Mouse (Mus musculus): ENCODE results near the gene Fgg.

Fgg gene

DNA sequence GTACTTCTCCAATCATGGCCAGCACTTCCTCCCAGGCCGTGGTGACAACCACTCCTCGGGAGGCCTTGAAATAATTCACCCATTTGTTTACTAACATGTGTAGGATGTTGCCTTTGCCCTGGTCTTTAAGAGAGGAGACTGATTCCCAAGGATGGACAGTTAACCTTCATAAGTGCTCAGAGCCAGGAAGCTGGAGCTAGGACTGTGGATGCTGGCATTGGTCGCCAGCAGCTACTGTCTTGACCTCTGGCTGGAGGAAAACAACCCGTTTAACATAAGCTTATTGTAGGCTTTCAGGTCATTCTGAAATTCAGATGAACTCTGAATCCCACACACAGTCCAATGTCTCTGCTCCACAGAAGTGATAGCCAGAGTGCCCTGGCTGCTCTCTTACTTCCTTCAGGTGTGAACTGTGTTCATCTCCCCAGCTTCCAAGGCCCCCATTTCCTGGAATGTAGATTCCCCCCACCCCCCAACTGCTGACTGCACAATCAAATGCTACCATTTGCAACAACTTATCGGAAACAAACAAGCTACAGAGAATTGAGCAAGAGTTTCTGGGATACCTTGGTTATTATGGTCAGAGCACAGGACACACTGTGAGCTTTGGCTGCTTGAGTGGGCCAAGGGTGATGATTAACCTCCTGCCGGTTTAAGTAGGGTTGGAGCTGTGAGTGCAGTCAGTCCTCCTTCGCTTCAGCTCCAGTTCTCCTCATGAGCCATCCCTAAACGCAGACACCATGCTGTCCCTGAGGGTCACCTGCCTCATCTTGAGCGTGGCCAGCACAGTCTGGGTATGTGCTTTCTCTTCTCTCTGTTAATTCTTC, 18.2 kb downstream of the Fgg start, which contains the start of gene Fga:
Fga (plus strand) TSS at position 602 of the 827 bp plus-strand sequence.
- no peak for DNase-seq (ENCODE audit: low read depth, low spot score)

DNA sequence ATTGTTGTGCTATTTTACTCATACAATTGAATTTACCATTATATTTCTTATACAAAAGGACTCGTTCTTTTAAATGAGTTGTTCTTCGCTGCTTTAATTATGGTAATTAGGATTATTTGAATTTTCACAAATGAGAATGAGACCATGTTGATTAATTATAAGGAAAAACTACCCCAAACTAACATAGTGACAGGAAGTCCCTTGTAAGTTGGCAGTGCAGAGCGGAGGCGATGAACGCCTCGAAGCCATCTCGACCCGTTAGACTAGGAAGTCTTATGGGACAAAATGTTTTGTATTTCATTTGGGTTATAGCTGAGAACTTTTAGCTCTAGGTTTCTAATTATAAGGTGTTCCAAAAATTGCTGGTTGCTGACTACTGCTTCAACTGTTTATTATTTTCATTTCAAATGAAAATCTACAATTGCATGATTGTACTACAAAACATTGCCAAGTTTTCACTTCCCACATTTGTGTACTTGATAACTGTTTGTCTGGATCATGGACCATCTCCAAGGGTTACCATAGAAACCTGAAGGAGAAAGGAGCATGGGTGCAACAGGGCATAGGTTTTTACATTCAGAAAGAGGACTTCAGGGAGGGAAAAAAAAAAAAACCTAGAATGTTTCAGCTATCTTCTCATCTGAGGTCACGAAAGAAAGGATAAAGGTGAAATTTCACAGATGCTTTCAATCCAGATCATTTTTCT, 20.2 kb downstream of the Fgg start:
- DNase-seq (ENCODE audit: low read depth, low spot score), result no peak

DNA sequence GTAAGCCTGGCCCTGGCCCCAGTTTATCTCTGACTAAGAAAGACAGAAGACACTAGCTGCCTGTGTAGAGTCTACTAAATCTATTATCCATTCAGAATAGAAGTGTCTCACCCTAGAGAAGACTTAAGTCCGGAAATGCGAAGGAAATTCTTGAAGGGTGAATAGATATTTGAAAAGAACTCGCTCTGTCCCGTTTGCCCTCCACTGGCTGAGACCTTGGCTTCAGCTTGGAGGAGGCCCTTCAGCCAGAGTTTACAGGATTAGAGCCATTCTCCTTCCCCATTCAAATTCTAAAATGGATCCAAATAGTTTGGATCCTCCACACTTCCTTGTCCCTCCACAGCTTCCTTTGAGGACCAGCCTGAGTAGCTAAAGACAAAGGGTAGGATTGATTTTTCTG, 22.8 kb downstream of the Fgg start:
- DNase-seq (ENCODE audit: low read depth, low spot score), result no peak

DNA sequence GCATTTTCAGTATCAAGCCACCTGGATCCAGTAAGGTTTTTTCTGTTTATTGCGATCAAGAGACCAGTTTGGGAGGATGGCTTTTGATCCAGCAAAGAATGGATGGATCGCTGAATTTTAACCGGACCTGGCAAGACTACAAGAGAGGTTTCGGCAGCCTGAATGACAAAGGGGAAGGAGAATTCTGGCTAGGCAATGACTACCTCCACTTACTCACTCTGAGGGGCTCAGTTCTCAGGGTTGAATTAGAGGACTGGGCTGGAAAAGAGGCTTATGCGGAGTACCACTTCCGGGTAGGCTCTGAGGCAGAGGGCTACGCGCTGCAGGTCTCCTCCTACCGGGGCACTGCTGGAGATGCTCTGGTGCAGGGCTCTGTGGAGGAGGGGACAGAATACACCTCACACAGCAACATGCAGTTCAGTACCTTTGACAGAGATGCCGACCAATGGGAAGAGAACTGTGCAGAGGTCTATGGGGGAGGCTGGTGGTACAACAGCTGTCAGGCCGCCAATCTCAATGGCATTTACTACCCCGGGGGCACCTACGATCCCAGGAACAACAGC, 25.3 kb downstream of the Fgg start:
- no peak for DNase-seq (ENCODE audit: low read depth, low spot score)

DNA sequence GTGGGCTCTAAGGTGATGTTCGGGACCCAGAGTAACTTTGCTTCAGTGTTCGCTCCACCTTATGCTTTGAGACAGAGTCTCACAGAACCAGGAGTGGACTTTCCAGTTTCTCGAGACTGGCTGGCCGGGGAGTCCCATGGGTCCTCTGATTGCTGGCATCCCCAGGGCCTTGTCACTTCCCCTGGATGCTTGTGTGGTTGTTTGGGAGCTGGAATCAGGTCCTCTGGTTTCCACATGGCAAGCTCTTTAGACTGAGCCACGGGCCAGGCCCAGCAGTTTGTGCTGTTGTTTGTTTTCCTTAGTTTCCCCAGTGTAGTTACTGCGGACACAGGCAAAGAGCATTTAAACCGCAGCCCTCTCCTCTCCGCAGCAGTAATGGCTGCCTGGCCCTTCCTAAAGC, 26.3 kb downstream of the Fgg start:
- no peak for DNase-seq (ENCODE audit: low read depth, low spot score)

DNA sequence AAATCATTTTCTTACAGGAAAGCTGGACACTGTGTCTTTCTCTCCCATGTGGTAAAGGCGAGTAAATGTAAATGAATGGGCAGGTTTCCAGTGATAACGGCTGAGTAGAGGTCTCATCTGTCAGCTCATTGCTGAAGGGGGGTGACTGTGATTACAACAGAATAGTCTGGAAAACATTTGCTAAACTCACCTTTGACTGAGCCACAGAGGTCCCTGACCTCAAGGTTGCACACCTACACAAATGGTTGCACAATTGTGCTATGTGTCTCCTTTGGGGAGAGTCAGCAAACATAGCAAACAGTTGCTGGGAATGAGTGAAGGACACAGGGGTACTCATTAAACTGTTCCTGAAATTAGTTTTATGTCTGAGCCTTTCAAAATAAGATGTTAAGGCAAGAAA, 31.3 kb downstream of the Fgg start:
- no peak for DNase-seq (ENCODE audit: low read depth, low spot score)

DNA sequence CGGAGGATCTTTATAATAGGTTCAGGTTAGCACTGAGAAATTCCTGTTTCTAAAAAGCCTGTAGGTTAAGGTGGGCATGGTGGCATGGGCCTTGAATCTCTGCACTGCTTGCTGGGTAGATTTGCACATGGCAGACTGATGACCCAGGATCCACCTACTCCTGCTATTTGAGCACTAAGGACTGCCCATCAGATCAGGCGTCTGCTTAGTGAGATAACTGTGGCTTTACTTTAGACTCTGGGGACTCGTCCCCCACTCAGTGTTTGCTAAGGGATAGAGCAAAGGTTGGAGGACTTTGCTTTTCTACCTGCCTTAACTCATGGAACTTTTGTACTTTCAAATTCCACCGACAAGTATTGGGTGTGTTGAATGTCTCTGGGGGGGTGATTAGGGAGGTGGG, 32.1 kb downstream of the Fgg start:
- DNase-seq (ENCODE audit: low read depth, low spot score), result no peak

DNA sequence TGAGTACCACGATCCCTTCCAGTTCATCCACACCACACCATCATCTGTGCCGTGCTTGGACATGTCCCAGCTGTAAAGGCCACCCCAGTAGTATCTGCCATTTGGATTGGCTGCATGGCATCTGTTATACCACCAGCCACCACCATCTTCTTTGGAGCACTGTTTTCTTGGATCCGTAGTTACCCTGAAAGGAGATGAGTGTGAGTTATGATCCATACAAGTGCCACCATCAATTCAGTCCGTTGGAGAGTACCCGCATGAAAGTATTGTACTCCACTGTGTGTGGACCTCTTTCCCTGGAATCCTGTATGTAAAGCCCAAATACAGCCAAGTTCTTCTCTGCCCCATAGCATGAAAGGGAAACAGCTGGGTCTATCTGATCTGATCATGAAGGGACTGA, 34.9 kb downstream of the Fgg start:
- no peak for DNase-seq (ENCODE audit: low read depth, low spot score)

DNA sequence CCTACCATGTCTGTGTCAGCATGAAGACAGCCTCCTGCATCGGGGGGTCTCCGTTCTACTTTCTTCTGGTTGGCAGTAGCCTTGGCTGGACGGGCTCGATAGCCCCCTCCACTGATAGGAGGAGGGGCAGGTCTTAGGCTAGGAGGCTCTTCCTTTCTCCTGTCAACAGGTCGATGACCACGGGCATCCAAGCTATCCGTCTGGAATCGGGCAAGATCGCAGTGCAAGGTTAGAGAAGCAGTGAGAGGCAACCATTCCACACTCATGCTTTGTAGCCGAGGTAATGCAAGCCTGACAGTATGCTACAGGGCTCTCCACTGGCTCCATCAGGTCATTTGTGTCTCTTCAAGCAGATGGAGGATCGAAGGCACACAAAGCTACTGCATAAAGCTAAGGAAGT, 39.1 kb downstream of the Fgg start:
- no peak for DNase-seq (ENCODE audit: low read depth, low spot score)

DNA sequence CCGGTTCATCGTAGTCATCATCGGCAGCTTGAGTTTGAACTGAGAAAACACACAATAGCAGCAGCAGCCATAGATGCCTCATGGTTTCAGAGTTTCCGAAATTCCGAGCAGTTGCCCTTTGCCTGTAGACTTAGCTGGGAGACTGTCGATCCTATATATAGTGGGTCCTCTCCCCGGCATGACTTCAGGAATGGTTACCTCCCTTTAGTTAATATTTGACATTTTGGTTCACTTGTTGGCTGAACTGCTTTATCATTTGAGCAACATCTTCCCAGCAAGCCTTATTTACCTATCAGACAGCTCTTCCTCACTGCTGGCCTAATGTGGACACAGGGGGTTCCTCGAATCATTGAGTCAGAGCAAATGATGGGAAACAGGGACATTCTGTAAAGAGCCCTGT, 42.2 kb downstream of the Fgg start, which contains the start of gene Fgb:
Fgb (minus strand) TSS at position 184 of the 400 bp plus-strand sequence.
- DNase-seq (ENCODE audit: low read depth, low spot score), result no peak

DNA sequence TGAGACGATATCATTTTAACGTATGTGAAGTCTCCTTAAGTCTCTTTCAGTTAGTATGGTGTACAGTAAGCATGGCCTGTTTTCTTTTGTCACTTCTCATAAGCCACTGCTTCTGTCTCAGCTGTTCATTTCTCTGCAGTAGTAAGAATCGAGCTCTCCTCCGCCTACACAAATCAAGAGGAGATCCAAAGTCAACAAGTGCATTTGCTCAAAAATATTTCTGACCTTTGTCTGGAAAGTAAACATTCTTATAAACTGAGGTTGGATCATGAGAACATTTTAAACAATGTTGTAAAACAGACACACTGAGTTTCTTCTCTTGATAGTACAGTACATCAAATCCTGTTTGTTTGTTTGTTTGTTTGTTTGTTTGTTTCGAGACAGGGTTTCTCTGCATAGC, 43.1 kb downstream of the Fgg start:
- DNase-seq (ENCODE audit: low read depth, low spot score), result no peak

DNA sequence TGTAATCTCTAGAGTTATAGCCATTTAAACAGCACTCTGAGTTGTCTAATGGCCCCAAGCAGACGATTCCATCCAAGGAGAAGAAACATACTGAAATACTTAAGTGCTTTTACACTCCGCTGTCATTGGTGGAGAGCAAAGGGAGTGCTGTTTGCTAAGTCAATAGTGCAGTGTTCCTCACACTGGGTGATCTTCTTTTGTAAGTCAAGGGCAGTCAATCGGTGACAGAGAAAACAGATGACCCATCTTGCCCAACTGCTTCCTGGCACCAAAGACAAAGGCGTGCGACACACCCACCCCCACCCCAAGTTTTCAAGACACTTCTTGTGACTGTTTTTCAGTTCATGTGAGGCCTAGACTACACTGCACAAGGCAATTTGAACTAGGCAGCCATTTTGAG, 44.6 kb downstream of the Fgg start:
- DNase-seq (ENCODE audit: low read depth, low spot score), result no peak

DNA sequence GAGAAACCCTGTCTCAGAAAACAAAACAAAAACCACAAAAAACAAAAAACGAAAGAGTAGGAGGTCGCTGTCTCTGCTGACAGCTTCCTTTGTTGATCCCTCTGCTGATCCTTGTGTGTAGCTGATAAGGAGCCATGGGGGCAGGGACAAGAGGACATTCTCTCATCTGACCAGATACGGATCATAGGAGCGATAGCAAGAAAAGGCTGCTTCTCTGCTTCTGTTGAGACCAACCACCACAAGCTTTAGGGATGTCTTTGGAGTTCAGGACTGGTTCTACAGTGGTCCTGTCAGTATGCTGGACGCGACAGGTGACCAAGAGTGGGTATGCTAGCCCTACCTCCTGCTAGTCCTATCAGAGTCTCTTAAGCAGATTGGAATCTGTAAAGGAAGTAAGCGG, 45.6 kb downstream of the Fgg start:
- DNase-seq (ENCODE audit: low read depth, low spot score), result no peak

DNA sequence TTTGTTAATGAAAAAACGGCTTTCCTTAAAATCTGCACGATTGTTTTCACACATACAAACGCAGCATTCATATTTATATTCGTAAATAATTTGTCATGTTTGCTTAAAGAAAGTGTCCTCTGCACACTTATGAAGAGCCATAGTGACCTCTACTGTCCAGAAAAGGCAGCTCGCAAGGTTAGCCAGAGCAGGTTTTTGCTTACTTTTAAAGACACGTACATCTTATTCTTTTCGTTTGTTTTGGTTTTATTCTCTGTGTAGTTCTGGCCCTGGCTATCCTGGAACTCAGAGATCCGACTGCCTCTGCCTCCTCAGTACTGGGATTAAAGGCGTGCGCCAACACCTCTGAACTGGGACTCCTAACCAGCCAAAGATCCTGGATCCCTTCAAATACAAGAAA, 46.2 kb downstream of the Fgg start:
- DNase-seq (ENCODE audit: low read depth, low spot score), result no peak

DNA sequence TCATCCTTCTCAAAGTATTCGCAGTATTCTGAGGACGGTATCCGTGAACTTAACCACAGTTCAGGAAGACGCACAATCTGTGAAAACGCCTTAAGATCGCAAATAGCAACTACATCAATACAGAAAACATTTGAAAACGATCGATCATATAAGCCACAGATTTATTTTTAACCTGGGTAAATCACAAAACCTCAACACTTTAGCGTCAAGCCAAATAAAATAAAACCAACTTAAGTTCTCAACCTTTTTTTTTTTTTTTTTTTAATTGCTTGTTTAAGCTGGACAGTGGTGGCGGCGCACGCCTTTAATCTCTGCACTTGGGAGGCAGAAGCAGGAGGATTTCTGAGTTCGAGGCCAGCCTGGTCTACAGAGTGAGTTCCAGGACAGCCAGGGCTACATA, 47.2 kb downstream of the Fgg start:
- no peak for DNase-seq (ENCODE audit: low read depth, low spot score)

DNA sequence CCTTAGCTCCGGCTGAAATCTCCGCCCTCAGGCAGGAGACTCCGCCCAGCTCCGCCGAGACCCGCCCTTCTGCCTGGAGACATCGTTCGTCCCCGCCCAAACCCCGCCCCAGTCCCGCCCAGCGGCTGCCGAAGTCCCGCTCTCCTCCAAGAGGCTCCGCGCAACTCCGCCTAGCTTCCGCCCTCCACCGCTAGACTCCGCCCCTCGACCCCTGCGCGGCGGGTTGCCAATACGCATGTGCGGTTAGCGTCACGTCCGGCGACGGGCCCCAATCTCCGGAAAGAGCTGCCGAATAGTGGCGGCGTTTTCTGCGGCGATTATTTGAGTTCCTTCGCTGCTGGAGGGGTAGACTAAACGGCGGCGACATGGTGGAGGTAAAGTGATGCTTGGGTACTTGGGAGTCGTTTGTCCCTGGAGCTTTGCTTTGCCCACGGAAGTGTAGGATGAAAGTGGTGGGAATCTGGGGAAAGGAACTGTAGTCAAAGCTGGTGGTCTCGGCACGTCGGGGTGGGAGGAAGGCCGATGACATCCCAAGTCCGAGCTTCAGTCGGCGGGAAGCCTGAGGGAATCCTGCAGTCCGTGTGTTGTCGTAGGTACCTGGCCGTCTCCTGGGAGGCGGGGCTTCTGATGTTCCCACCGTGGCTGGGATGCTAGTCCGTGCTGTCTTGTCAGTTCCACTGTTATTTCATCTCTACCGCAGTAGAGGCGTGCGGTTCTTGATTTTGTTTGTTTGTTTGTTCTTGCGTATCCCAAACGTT, 47.9 kb downstream of the Fgg start, which contains the start of gene Plrg1:
Plrg1 (plus strand) TSS at position 242 of the 758 bp plus-strand sequence.
- peak; percentile 96 for DNase-seq (ENCODE audit: low read depth, low spot score)

DNA sequence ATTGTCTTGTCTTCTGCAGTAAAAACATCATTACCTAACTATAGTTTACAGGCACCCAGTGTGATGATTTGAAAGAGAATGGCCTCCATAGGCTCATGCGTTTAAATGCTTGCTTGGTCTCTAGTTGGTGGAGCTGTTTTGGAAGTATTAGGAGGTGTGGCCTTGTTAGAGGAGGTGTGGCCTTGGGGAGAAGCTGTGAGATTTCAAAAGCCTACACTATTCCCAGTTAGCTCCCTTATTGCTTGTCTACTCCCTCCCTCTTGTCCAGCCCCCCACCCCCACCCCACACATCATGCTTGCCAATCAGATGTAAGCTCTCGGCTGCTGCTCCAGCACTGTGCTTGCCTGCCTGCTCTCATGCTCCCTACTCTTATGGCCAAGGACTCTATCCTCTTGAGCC, 49.5 kb downstream of the Fgg start:
- no peak for DNase-seq (ENCODE audit: low read depth, low spot score)

All from skeletal muscle tissue, adult 2 months (tissue).